Mouse (Mus musculus): ENCODE measurements around the gene Ghdc. TPM values are rescaled to one million over a fixed set of nuclear protein-coding genes. Genes with fewer than 3 reads are reported as not detected.
A peak's percentile ranks its signal among the peaks of the same experiment; 100 is the strongest.

Gene Ghdc
- polyA plus RNA-seq, 1 experiment, result 4.9 TPM

DNA sequence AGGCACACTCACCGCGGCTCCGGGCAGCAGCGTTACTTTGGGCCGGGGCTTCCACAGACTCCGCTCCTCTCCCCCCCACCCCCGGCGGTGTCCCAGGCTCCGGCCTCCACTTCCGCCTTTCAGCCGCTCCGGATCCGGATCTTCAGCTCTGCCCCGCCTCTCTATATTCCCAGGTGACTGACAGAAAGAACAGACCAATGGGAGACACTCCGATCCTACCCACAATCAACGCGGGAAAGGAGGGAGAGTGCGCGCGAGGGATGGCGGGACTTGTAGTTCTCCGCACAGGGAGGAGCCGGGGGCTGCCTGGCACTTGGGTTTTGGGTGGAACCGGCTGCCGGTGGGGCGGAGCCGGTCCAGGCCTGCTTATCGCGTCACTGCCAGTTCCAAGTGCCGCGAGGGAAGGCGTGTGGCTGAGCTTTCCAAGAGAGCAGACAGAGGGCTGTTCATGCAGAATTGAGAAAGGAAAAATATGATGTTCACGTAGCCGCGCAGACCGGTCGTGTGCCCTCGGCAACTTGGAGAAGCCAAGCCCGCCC lies 32.6 kb downstream of the Ghdc start, which contains the start of gene Rab5c:
TSS of gene Rab5c (minus strand) at position 150 of the 539 bp plus-strand sequence.
- peak within 1 kb of the TSS; percentile 88 for H3K27ac ChIP-seq (ENCODE audit: control insufficient read depth, insufficient read depth, low read depth, low read length, poor library complexity)
- peaks cover 3% of the 10 kb centered on the region; the same call in 1 of the 2 replicates for H3K4me1 ChIP-seq (ENCODE audit: control insufficient read depth, insufficient read depth, low read length)
- under 1% methylated on average over 39 of the region's 39 CpGs for WGBS
- peak within 1 kb of the TSS; percentile 84 for H3K4me3 ChIP-seq (replicated peaks; ENCODE audit: control insufficient read depth, low read depth, low read length)
- TF ChIP-seq POLR2A (IDR thresholded peaks at IDR 0.05; ENCODE audit: borderline replicate concordance, control insufficient read depth, low read depth, low read length) (peak; percentile 58; the same call in 1 of the 2 replicates), CTCF (IDR thresholded peaks at IDR 0.05; ENCODE audit: control insufficient read depth, insufficient read depth, low read length) (no peak)

GRCm38 (mm10) chr11:100737105-100737733 lies 33.5 kb downstream of the Ghdc start:
- whole genome bisulfite sequencing, result under 1% methylated on average over 13 of the region's 13 CpGs
- Histone ChIP-seq H3K4me1 (ENCODE audit: control insufficient read depth, insufficient read depth, low read length) (peaks cover 3% of the 10 kb centered on the region; the same call in 1 of the 2 replicates), H3K4me3 (replicated peaks; ENCODE audit: control insufficient read depth, low read depth, low read length) (peak overlapping the region; percentile 84), H3K27ac (ENCODE audit: control insufficient read depth, insufficient read depth, low read depth, low read length, poor library complexity) (peak overlapping the region; percentile 88)
- TF ChIP-seq POLR2A (IDR thresholded peaks at IDR 0.05; ENCODE audit: borderline replicate concordance, control insufficient read depth, low read depth, low read length), result no peak
- no peak for TF ChIP-seq CTCF (IDR thresholded peaks at IDR 0.05; ENCODE audit: control insufficient read depth, insufficient read depth, low read length)

GRCm38 (mm10) chr11:100736746-100737080 lies 34.0 kb downstream of the Ghdc start:
- Histone ChIP-seq H3K4me3 (replicated peaks; ENCODE audit: control insufficient read depth, low read depth, low read length) (peak overlapping the region; percentile 84), H3K4me1 (ENCODE audit: control insufficient read depth, insufficient read depth, low read length) (peaks cover 3% of the 10 kb centered on the region; the same call in 1 of the 2 replicates), H3K27ac (ENCODE audit: control insufficient read depth, insufficient read depth, low read depth, low read length, poor library complexity) (no peak overlapping the region; the same call in 1 of the 2 replicates)
- no peak for TF ChIP-seq POLR2A (IDR thresholded peaks at IDR 0.05; ENCODE audit: borderline replicate concordance, control insufficient read depth, low read depth, low read length)
- 33% methylated on average over 4 of the region's 4 CpGs for WGBS

- TF ChIP-seq POLR2A (IDR thresholded peaks at IDR 0.05; ENCODE audit: borderline replicate concordance, control insufficient read depth, low read depth, low read length) (no peak), CTCF (IDR thresholded peaks at IDR 0.05; ENCODE audit: control insufficient read depth, insufficient read depth, low read length) (no peak)
- Histone ChIP-seq H3K27ac (ENCODE audit: control insufficient read depth, insufficient read depth, low read depth, low read length, poor library complexity) (peak overlapping the region; percentile 62), H3K4me1 (ENCODE audit: control insufficient read depth, insufficient read depth, low read length) (peaks cover 5% of the 10 kb centered on the region; the same call in 1 of the 2 replicates), H3K4me3 (replicated peaks; ENCODE audit: control insufficient read depth, low read depth, low read length) (peak overlapping the region; percentile 84)
- 5% methylated on average over 14 of the region's 14 CpGs for WGBS
Measured at GRCm38 (mm10) chr11:100735954-100736745, 34.6 kb downstream of the Ghdc start.

DNA sequence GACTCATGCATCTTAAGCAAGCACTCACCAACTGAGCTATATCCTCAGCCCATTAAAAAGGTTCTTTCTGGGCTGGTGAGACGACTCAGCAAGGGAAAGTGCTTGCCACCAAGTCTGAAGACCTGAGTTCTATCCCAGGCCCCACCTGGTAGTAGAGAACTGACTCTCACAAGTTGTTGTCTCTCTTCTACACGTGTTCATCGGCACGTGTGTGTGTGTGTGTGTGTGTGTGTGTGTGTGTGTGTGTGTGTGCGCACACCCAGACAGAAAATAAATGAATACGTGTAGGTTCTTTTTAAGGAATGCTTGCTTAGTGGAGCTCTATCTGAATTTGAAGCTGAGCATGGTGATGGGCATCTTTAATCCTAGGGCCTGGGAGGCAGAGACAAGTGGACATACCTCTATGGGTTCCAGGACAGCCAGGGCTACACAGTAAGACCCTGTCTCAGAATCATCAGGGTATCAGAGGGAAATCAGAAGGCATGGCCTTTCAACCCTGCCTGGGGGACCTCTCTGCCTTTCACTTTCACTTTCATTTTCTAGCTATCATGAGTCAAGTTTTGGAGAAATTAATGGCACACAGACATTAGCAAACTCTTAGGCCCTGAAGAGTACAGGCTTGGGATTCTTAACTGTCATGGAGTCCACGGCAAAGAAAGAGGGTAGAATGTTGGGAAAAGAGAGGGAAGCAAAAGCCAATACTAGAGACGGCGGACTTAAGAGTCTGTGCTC lies 35.5 kb downstream of the Ghdc start:
- peak overlapping the region; percentile 62 for H3K27ac ChIP-seq (ENCODE audit: control insufficient read depth, insufficient read depth, low read depth, low read length, poor library complexity)
- H3K4me1 ChIP-seq (ENCODE audit: control insufficient read depth, insufficient read depth, low read length), result peaks cover 10% of the 10 kb centered on the region
- 49% methylated on average over 9 of the region's 9 CpGs for WGBS
- H3K4me3 ChIP-seq (replicated peaks; ENCODE audit: control insufficient read depth, low read depth, low read length), result peak overlapping the region; percentile 64
- TF ChIP-seq POLR2A (IDR thresholded peaks at IDR 0.05; ENCODE audit: borderline replicate concordance, control insufficient read depth, low read depth, low read length) (no peak), CTCF (IDR thresholded peaks at IDR 0.05; ENCODE audit: control insufficient read depth, insufficient read depth, low read length) (no peak)

- TF ChIP-seq CTCF (IDR thresholded peaks at IDR 0.05; ENCODE audit: control insufficient read depth, insufficient read depth, low read length) (no peak), POLR2A (IDR thresholded peaks at IDR 0.05; ENCODE audit: borderline replicate concordance, control insufficient read depth, low read depth, low read length) (no peak)
- 77% methylated on average over 6 of the region's 6 CpGs for whole genome bisulfite sequencing
- Histone ChIP-seq H3K27ac (ENCODE audit: control insufficient read depth, insufficient read depth, low read depth, low read length, poor library complexity) (peak overlapping the region; percentile 24; the same call in 1 of the 2 replicates), H3K4me1 (ENCODE audit: control insufficient read depth, insufficient read depth, low read length) (peaks cover 9% of the 10 kb centered on the region), H3K4me3 (replicated peaks; ENCODE audit: control insufficient read depth, low read depth, low read length) (no peak overlapping the region)
Measured at GRCm38 (mm10) chr11:100730477-100731205, 40.1 kb downstream of the Ghdc start.

GRCm38 (mm10) chr11:100729976-100730375 lies 40.8 kb downstream of the Ghdc start:
- no peak for TF ChIP-seq POLR2A (IDR thresholded peaks at IDR 0.05; ENCODE audit: borderline replicate concordance, control insufficient read depth, low read depth, low read length)
- no peak for TF ChIP-seq CTCF (IDR thresholded peaks at IDR 0.05; ENCODE audit: control insufficient read depth, insufficient read depth, low read length)
- Histone ChIP-seq H3K4me3 (replicated peaks; ENCODE audit: control insufficient read depth, low read depth, low read length) (no peak overlapping the region), H3K27ac (ENCODE audit: control insufficient read depth, insufficient read depth, low read depth, low read length, poor library complexity) (no peak overlapping the region), H3K4me1 (ENCODE audit: control insufficient read depth, insufficient read depth, low read length) (peaks cover 9% of the 10 kb centered on the region)
- WGBS, result 22% methylated on average over 4 of the region's 4 CpGs

Data from bone marrow, adult 2 months (tissue).